Mouse (Mus musculus): ENCODE data around the gene Gm45717. TPM values are rescaled to one million over a fixed set of nuclear protein-coding genes. Genes with fewer than 3 reads are reported as not detected.
"Not testable (repeated sequence)": the region's sequence is repeated elsewhere in the genome, so short reads cannot be mapped to it uniquely, and the experiment has no call there.

Gene Gm45717
- total RNA-seq (2021) = not detected
- long read RNA-seq, experiment 1 = 0 reads
- long read RNA-seq, experiment 2 = 0 reads

DNA sequence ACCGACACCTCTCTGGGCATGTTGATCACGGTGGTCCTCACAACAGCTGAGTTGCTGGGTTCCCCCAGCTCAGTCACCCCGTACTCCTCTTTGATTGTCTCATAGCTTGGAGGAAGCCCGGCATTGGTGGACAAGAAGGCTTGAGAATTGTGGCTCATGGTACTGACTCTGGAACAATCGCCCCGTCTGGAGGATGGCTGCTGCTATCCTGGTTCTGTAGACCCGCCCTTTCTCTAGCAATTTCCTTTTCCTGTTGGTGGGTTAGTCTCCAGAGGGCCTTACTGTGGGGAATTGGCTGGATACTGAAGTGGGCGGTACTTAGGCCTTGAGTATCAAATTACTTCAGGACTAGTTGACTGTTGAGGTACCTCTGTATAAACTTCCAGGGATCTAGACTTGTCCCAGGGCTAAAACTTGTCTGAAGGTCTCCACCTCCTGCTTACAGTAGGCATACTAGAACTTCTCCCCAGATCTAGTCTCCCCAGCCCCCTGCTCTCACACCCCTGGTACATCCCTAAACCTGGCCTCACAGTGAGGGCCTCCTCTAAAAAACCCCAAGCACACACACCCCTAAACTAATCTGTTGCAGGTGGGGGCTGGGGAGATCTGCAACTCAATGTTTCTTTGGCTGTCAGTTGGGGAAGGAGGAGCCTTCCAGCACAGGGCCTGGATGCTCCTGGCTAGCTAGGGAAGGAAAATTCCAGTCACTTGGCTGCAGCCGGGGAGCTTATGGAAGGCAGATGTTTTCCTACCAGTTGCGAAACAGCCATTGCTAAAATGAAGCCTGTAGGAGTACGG is at the start of gene Gm45717, which contains the start of gene Ifitm2:
Gm45717 (minus strand) TSS at position 180 of the 798 bp plus-strand sequence.
Ifitm2 (minus strand) TSS at position 230 of the 798 bp plus-strand sequence.
- intact Hi-C loops (cut with DNase I) = loop anchor here (5.0 kb wide), 2 partner anchors 51 to 221 kb away; no protein-coding TSS in a partner anchor
- DNase-seq (ENCODE audit: low spot score in 2 of 2) = peak in 1 of 2 experiments; percentile 25

DNA sequence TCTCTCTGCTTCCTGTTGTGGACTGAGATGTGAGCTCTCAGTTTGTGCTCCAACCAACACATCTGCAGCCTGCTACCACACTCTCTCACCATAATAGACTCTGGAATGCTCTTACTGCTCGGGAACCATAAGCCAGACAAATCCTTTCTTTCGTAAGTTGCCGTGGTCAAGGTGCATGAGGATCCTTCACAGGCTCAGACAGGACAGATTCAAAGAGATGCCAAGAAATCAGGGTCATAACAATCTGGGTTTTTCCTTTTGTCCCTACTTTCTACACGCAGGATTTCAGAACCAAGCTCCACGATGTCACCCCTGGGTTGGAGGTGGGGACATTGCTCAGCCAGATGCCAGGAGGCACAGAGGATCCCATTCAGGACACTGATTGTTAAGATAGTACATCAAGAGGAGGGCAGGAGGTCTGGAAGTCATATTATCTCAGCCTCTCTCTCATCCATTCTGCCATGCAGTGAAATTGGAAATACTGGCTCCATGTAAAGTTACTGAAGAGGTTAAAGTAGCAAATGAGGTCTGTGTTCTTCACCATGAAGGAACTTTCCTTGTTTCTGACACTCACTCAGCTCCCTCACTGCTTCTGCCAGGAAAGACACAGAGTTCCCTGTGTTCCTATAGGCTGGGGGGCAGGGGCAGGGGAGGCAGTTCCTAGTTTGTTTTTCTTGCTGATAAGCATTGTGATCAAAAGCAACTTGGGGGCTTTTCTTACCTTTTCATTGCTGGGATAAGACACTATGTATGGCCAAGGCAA is 47.7 kb upstream of the Gm45717 start:
- intact Hi-C loops (cut with DNase I) = no loop called here
- no peak for DNase-seq (ENCODE audit: low spot score in 2 of 2)

- intact Hi-C loops (cut with DNase I) = no loop called here
Observed at GRCm38 (mm10) chr7:141000881-141001708, 45.4 kb upstream of the Gm45717 start.

GRCm38 (mm10) chr7:140998853-140999700 is 43.3 kb upstream of the Gm45717 start:
- intact Hi-C loops (cut with DNase I) = no loop called here
- DNase-seq (ENCODE audit: low spot score in 2 of 2) = no peak

More at GRCm38 (mm10) chr7:141000881-141001708, 45.4 kb upstream of the Gm45717 start:
- no peak for DNase-seq (ENCODE audit: low spot score in 2 of 2)

GRCm38 (mm10) chr7:140997817-140998216 is 42.1 kb upstream of the Gm45717 start:
- intact Hi-C loops (cut with DNase I) = no loop called here
- DNase-seq (ENCODE audit: low spot score in 2 of 2) = no peak

DNA sequence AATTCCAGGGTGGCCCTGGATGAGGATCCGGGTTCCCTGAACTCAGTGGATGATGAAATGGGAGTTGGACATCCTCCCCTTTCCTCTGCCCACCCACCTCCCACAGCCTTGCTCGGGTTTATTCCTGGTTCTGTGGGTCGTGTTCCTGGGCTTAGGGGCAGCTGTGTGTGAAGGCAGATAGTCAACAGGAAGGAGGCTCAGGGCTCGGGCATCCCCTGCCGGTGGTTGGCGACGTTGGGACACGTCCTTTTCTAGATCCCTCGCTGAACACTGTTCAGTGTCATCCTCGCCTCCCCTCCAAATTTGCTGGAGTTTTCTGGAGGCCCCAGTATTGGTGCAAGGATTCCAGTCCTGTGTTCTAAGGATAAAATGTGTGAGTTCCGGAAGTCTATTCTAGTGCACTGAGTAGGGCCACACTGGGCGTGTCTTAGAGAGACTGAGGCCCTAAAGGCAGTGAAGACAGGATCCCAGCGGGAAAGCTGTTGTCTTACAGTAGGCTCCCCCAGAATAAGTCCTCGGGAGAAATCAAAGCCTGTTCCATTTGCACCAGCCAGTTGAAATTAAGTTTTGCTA is 35.5 kb upstream of the Gm45717 start:
- intact Hi-C loops (cut with DNase I) = no loop called here
- DNase-seq (ENCODE audit: low spot score in 2 of 2) = no peak

GRCm38 (mm10) chr7:140990622-140991021 is 34.9 kb upstream of the Gm45717 start:
- intact Hi-C loops (cut with DNase I) = no loop called here
- DNase-seq (ENCODE audit: low spot score in 2 of 2) = no peak

DNA sequence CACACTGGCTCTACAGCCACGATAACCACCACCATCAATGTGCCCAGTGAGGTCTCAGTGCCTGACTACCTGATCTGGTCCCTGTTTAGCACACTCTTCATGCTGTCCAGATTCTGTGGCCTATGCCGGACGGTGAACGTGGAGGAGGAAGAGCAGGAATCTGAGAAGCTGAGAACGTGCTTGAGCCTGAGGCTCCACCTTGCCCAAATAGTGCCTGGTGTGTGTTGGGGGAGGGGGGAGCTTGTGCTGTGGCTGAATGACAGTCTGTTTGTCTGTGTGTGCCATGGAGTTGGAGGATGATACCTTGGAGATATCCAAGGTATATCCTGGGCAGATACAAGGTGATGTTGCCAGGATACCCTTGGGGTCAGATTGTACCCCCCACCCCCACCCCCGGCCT is 34.4 kb upstream of the Gm45717 start:
- intact Hi-C loops (cut with DNase I) = no loop called here
- DNase-seq (ENCODE audit: low spot score in 2 of 2) = no peak

DNA sequence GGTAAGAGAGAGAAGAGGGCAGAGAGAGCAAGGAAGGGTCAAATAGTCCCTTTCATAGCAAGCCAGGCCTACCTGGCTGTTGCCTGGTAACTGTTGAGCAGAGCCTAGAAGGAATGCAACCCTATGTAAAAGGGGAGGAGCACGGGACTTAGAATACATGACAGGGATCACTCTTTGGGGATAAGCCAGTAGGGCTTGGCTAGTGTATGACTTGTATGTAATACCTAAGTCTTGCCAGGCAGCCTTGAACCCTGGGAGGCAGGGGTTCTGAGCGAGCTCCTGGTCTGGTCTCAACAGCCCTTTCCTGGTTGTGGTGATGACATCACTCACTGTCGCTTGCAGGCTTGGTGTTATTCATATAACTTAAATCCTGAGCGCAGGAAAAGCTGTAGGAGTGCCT is 33.3 kb upstream of the Gm45717 start:
- DNase-seq (ENCODE audit: low spot score in 2 of 2) = no peak

GRCm38 (mm10) chr7:140987182-140988138 is 31.7 kb upstream of the Gm45717 start:
- intact Hi-C loops (cut with DNase I) = no loop called here
- peak; percentile 40 to 50 for DNase-seq (ENCODE audit: low spot score in 2 of 2)

More for the DNA sequence above, 33.3 kb upstream of the Gm45717 start:
- intact Hi-C loops (cut with DNase I) = no loop called here

GRCm38 (mm10) chr7:140982971-140983370 is 27.2 kb upstream of the Gm45717 start:
- DNase-seq (ENCODE audit: low spot score in 2 of 2) = no peak
- intact Hi-C loops (cut with DNase I) = no loop called here

DNA sequence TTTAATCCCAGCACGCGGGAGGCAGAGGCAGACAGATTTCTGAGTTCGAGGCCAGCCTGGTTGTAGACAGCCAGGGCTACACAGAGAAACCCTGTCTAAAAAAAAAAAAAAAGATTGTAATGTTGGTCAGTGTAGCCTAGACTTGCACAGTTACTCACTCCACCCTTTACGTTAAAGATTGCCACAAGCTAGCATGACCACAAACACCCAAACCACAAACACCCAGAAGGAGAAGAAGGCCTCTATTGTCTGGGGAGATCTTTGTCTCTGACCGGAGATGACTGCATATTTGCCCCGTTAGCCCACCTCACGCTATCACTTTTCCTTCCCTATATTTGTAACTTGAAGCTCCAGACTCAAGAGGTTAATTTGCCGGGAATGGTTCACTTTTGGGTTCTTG is 26.0 kb upstream of the Gm45717 start:
- intact Hi-C loops (cut with DNase I) = no loop called here

GRCm38 (mm10) chr7:140976720-140977119 is 21.0 kb upstream of the Gm45717 start:
- intact Hi-C loops (cut with DNase I) = not testable (repeated sequence)

More for the DNA sequence above, 26.0 kb upstream of the Gm45717 start:
- no peak for DNase-seq (ENCODE audit: low spot score in 2 of 2)

GRCm38 (mm10) chr7:140975465-140975864 is 19.7 kb upstream of the Gm45717 start:
- DNase-seq (ENCODE audit: low spot score in 2 of 2) = no peak
- intact Hi-C loops (cut with DNase I) = no loop called here

More at GRCm38 (mm10) chr7:140976720-140977119, 21.0 kb upstream of the Gm45717 start:
- not testable (repeated sequence) for DNase-seq (ENCODE audit: low spot score in 2 of 2)

- intact Hi-C loops (cut with DNase I) = no loop called here
- DNase-seq (ENCODE audit: low spot score in 2 of 2) = no peak
Observed at GRCm38 (mm10) chr7:140974940-140975339, 19.2 kb upstream of the Gm45717 start.

- intact Hi-C loops (cut with DNase I) = no loop called here
- peak in 1 of 2 experiments; percentile 61 for DNase-seq (ENCODE audit: low spot score in 2 of 2)
Observed at GRCm38 (mm10) chr7:140973396-140974165, 17.8 kb upstream of the Gm45717 start.

Data from left cerebral cortex, postnatal 14 days (tissue).